Mouse (Mus musculus) lung, postnatal 25 days (tissue): ENCODE measurements around the gene Gphn.

Experiments
- DNase-seq: peaks from one replicate; pipeline ENCODE4 v3.0.0; 2022; ENCODE audit warnings: low spot score

Gene Gphn

DNA sequence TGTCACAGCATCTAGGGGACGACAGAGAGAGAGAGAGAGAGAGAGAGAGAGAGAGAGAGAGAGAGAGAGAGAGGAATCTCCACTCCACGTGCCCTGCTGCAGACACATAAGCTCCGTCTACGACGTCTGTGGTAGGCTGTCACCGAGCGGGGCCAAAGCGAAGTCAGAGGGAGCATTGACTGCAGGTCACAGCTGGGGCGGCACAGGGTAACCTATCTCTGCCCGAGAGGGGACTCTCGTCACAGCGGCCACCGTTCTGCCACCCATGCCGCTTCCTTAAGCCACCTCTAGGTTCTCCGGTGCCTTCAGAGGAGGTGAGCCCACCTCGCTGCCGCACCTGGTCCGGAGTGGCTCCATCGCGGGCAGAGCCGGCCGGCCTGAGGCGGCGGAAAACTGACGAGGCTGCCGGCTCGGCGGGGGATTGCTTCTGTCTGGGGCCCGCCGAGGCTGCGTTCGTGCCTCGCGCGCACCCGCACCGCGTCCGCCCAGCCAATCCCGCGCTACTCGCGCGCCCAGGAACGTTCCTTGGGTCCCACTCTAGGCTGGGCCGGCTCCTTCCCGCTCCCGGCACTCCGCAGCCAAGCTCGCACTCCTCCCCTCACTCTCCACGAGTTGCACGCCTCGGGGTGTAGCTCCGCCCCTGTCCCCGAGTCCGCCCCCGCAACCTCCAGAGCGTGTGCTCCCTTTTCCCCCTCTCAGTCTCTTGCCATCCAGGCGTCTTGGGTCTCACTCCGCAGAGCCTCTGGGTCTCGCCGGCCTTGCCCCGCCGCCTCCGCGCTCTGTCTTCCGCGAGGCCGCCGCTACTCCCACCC, at the start of gene Gphn:
Gene Gphn, plus strand, starts transcription at position 673 of the 812 bp plus-strand sequence.
- peak; percentile 89 for DNase-seq

DNA sequence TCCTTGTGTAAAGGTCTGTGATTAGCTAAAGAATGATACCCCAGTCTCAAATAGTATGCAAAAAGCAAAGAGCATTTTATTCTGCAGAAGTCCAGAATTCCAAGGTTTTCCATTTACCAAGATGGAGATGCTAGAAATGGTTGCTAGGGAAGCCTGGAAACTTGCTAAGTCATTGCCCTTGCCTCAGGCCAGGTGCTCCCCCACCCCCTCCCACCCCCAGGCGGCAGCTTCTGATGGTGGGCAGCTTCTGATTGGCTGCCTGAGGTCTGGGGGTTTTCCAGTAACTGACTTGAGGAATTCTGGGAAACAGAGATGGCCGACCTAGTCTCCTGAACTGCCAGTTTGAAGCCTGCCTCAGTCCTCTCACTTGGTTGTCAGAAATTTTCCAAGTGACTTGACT, 44.7 kb upstream of the Gphn start:
- no peak for DNase-seq

DNA sequence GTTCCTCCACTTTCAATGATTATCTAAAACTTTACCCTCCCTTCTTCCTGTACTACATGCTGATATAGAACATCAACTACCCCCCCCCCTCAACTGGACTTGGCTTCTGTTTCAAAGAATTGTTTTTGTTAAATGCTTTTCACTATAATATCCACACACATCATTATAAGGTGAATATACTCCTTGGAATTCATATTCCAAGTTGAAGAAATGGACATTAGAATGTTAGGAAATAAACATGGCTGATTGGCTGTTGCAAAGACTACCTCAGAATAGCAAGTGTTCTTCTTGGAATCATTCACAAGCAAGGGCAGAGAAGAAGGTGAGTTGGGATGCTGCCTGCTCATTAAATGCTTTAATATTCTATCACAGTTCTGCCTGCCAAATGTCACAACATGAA, 32.2 kb upstream of the Gphn start, which contains the start of gene Gm6657:
Gene Gm6657, plus strand, starts transcription at position 301 of the 400 bp plus-strand sequence.
- no peak for DNase-seq

DNA sequence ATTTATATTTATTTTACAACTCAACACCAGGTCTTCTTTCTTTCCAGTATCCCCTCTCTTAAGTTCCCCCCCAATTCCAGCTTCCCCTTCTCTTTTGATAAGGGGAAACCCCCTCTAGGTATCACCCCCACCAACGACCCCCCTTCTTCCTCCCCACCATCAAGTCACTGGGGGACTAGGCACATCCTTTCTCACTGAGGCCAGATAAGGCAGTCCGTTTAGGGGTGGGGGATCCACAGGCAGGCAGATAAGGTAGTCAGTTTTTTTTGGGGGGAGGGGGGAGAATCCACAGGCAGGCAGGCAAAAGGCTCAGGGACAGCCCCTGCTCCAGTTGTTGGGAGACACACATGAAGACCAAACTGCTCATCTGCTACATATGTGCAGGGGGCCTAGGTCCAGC, 30.8 kb upstream of the Gphn start:
- no peak for DNase-seq

DNA sequence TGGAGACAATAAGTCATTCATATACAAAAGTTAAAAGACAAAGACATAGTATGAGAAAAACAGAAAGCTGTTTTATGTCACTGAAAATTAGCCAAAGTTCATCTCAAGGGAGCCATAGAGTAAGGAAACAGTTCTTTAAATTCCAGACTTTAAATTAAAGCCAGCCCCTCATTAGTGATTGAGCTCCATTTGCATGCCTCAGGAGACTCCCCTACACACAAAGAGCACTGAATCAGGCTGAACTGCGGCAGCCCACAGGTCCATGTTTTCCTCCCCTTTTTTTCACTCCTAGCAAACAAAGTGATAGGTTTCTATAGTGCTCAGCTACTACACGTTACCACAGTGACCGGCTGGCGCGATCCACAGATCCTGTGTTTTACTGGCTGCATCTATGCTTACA, 22.5 kb upstream of the Gphn start:
- DNase-seq: no peak

DNA sequence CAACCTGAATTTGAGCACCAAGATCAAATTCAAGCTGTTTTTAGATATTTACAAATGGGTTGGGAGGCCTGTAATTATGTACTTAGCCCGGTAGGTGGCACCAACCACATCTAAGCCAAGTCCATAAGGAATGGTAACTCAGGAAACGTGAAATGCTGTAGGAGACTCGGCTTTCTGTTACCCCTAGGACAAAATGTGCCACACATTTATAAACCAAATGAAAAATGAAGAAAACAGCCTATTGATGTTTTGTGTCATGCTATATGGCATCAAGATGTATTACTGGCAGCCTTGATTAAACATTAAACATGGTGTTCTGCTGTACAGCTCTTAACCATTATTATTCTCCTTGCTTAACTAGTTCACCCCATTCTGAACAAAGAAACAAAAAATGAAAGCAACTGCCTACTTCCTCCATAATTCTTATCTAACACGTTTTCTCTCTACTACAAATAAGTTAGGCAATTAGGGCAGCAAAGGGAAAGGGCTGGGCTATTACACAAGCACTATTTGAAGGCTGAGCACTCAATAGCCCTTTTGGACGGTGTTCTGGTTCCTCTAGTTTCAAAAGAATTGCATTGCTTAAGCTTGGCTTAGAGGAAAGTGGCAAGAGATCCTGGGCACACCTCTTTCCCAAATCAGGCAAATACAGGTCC, 20.1 kb upstream of the Gphn start:
- peak; percentile 80 for DNase-seq

DNA sequence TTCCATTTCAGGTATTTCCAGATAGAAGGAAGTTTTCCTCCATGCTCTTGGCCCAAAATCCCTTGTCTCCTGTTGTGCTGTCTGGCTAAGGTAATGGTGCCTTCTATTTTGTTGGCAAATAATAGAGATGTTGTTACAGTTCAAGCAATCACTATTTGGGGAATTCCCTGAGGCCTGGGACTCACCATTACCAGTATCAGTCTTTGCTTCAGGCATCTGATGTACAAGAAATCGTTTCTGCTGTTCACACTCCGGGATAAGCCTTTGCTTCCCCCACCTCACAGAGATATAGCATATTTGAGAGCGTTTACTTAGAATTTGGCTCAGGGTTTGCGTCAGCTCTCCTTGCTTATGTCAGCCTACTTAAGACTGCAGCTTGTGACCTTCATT, 19.6 kb upstream of the Gphn start:
- DNase-seq: no peak

DNA sequence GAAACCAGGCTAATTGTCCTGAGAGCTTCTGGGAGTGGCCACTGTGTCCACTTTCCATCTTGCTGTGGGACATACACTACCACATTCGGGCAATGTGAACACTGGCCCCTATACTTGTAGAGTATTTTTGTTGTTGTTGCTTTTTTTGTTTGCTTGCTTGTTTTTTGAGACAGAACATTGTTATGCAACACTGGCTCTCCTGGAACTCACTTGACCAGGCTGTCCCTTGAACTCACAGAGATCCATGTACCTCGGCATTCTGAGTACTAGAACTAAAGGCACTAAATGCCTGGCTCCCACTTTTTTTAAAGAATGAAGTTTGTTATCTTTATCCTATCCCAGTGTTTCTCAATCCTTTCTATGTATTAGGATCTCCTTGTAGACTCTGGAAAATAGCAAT, 16.3 kb upstream of the Gphn start:
- DNase-seq: no peak

DNA sequence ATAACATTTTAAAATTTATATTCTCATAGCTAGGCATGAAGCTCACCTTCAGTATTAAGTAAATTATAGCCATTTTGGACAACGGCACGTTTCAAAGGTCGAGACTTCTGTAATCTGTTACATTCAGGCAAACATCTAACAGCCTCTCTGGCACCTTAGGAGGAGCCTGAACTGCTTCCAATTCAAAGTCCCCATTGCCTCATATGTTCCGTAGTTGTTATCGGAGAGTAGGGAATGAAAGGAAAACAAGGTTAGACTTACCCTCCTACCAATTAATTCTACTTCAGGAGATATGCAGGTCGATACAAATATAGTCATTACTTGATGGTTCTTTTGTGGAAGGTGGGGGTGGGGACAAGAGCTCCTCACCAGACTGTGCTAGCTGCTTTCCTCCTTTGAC, 10.7 kb upstream of the Gphn start:
- DNase-seq: no peak

DNA sequence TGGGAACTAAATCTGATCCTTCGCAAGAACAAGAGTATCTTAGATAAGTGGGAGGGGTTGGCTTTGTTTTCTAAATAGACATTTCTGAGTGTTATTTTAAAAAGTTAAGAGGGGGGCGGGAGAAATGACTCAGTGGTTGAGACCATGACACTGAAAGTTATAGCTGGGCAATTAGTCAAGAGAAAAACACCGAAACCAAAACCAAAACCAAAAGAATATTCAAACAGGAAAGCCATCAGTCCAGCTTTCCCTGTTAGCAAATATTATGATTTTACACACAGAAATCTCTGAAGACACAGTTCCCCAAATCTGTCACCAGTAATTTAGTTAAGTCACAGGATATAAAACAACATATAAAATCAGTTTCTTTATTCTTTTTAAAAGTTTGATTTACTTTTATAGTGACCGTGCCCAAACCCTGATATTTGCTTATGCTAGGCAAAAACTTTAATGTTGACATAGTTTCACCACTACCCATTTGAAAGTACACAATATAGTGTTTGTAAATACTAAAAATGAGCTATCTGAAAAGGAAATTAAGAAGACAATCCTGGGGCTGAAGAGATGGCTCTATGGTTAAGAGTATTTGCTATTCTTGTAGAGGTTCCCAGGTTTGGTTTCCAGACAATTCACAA, 6.9 kb upstream of the Gphn start:
- peak; percentile 31 for DNase-seq

DNA sequence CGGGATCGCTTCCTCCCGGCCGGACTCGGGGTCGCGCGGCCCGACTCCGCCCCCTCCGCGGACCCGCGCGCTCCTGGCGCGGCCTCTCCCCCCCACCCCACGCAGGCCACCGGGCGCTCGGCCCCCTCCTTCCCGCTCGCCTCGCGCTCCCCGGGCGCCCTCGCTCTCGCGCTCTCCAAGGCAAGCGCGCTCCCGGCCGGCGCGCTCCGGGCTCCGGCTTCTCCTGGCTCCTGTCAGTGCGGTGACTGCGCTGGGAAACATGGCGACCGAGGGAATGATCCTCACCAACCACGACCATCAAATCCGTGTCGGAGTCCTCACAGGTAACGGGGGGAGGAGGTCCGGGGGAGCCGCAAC, 318 bp downstream of the Gphn start:
- peak; percentile 84 for DNase-seq

DNA sequence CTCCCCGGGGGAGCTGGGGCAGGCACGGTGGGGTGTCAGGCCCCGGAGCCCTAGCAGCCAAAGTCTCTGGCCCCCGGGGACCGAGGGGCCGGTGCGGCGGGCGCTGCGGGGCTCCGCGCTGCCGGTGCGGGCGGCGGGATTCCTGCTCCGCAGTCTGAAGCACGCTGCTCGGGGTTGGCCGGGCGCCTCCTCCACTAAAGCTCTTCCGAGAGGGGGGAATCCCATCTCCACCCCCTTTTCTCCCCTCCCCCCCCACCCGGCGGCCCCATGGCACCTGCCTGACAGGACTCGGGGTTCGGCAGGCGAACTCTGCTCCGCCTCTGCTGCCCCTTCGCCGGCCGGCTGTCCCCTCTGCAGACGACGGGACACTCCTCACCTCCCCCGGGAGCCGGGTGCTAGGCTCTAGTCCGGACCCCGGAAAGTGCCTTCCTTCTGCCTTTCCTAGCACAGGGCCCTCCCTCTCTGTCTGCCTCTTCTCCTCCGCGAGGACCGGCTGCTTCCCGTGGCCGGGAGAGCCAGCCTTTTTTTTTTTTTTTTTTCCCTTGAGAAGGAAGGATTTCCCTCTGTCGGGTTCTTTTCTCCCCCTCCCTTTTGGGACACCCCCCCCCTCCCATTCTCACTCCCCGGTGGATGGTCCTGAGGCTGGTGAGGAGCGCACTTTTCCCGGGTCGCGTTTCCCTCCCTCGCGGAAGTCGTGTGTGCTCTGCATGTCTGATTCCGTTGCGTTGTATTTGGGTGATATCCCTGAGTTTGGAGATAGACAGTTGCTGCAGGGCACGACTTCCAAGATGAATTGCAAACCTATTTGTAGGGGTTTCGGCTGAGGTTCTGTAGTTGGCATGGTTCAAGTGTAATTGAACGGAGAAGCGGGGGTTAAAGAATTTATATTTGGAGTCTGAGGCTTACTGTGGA, 1.1 kb downstream of the Gphn start:
- peak; percentile 13 for DNase-seq

DNA sequence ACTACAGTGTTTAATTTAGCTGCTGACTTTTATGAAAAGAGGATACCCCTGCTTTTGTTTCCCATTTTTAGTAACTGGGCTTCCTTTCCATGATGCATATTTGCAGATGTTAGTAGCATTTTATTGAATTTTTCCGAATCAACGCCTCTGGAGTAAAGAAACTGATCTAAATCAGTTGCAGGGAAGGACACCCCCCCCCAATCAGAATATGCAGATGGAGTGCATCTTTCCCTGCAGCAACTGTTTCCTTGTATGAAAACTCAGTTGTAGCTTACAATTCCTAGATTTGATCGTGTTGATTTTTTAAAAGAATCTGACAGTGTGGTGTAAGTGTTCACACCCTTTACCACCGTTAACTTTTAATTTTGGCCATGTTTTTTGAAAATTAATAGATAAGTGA, 2.0 kb downstream of the Gphn start:
- no peak for DNase-seq

DNA sequence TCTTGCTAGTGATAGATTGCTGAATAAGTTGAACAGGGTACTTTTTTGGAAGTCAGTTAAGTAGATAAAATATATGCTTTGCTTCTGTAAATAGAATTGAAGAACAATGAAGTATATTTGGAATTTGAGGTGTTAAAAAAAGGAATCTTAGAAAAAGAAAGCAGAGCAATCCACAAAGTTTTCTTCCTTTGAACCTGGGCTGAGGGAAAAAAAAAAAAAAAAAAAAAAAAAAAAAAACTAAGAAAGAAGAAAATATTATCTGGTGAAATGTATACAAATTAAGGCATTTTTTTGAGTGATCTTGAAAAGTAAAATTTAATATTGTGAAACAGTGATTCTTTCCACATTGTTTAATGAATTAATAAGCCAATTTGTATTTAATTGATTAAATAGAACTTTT, 6.4 kb downstream of the Gphn start:
- no peak for DNase-seq

DNA sequence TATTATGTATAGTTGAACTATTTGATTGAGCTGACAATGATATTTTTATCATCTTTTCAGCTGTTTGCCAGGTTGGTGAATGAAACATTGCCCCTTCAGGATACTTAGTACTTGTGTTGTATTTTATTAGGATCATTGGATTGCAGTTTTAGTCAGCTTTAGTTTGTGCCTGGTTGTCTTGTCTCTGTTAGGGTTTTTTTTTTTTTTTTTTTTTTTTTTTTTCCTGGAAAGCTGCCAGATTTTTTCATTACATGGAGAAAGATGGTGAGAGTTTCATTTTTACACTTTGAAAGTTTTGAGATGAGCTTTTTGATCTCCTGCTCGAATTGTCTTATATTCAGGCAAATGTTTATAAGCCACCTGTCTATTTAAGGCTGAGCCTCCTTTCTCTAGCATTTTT, 22.2 kb downstream of the Gphn start:
- DNase-seq: no peak

DNA sequence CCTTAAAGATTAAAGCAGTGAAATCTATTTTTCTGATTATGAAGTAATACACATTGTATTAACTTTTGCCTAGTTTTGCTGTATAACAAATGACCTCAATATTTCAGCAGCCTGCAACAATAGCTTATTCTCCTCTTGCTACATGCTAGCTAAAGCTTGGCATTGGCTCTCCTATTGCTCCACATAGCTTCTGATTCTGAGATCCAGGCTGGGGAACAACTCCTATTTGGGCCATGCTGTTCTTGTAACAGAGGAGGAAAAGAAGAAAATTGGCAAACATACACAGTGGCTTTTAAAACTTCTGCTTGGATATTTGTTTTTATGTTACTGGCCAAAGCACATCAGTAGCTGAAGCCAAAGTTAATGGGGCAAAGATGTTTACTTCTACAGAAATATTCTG, 23.0 kb downstream of the Gphn start:
- DNase-seq: peak; percentile 33

DNA sequence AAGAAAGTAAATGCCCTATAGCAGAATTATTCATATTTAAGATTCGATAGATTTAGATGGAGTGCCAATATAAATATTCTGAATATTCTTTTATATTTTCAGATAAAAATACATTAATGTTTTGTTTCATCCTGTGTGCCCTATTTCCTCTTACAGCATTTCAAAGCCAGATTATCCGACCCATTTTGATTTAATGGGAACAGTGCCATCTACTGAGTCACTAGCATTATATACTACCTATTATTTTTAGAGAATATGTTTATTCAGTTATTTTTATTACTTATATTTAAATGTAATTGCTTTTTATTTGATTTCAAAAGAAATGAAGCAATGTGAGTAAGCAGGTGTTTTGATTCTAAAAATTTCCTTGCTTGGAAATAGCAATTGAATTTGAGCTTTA, 51.2 kb downstream of the Gphn start:
- DNase-seq: no peak

DNA sequence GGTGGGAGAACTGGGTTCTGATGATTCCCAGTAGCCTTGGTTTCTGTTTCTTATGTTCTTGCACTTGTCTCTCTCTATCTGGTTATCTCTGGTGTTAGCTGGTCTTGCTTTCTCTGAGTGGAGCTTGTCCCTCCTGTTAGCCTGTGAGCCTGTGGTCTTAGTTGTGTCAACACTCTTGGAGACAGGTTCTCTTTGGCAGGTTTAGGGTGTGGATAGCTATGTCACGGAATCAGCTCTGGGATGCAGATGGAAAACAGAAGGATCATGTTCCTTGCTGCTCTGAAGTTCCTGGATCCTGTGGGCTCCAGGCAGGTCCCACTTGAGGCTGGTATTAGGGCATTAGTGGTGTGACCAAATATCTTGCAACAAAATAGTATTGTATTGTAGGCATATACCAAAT, 64.2 kb downstream of the Gphn start:
- DNase-seq: no peak

DNA sequence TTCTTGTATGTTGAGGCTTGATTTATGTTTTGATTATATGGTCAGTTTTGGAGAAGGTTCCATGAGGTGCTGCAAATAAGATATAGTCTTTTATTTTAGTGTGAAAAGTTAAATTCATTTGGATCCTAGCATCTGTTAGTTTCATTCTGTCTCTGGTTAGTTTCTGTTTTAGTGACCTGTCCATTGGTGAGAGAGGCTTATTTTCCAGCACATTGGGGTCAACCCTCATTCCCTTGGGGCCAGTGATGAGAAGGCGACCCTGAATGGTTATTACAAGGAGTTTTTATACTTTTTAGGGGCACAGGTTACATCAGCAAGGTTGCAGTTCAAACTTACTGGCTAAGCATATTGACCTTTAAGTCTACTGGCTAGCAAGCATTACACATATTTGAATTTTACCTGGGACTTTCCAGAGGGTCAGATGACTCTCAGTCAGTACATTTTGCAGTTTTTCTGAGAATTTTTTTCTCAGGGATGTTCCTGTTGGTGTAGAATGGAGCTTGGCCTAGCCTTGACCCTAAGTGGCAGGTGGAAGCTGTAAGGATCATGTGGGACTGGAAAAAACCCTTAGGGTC, 72.7 kb downstream of the Gphn start:
- no peak for DNase-seq

DNA sequence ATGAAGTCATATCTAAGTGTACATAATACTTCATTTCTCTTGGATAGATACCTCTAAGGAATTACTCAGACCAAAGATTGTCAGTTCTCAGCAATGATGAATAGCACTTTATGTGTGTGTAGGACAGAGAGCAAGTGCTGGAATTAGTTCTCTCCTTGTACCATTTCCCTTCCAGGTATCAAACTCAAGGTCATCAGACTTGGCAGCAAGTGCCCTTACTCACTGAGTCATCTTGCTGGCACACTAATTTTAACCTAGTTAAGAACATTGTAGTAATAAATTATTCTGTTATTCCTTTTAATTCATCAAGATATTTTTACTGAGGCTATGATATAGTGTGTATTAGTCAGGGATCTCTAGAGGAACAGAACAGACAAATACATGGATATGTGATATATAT, 88.9 kb downstream of the Gphn start:
- no peak for DNase-seq

DNA sequence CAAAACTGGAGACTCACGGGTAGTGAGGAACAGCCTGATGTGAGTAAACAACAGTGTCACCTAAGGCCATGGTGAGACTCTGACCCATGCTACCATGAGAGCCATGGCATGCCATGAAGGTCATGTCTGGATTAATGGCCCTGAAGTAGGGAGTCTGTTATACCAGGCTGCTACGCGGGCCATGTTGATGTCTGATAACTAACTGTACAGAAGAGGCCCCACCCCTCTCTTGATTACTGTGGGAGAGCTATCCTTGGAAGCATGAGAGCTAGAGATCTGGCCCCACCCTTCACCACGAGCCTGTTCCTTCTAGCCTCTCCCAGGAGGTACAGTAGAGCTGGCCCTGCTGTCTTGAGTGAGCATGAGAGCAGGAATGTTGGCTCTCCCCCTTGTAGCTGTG, 101.8 kb downstream of the Gphn start:
- DNase-seq: no peak

DNA sequence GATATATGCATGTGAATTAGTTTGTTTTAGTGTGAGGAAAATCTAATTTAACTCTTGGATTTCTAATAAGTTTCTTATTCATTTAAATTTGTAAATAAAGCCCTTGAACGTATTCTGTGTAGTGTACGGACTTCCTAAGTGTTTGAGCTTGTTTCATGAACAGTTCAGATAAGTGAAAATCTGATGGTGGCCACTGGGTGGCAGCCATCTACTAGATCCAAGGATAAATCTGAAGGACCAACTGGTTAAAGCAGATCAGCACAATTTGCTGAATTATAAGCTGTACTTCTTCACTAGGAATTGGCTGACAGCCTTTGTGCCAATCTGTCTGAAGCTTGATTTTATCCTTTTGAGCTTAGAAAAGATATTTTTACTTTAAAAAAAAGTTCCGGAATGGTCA, 105.9 kb downstream of the Gphn start:
- DNase-seq: peak; percentile 38
